Mouse (Mus musculus): ENCODE results near the gene Tmem86a.

DNA sequence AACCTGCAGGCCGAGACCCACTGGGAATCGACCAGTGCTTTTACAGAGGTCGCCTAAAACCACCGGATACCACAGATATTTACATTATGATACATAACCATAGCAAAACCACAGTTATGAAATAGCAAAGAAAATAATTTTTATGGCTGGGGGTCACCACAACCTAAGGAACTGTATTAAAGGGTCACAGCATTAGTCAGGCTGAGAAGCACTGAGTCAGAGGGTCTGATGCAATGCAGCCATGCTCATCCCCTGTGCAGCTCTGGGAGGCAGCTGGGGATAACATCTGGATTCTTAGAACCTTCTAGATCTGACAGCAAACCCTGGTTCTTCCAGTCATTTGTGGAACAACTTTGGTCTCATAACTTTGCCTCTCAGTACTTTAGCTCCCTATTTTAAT, 19.0 kb upstream of the Tmem86a start:
- no peak for TF ChIP-seq CTCF (IDR thresholded peaks at IDR 0.05)
- TF ChIP-seq POLR2A (IDR thresholded peaks at IDR 0.05; ENCODE audit: insufficient read depth, low read depth, low read length) = no peak
- no peak for TF ChIP-seq EP300 (IDR thresholded peaks at IDR 0.05; ENCODE audit: insufficient read depth, low read depth, low read length)

Measured in heart, adult 2 months (tissue).